Mouse (Mus musculus): ENCODE measurements around the gene Kcnk3. TPM values are rescaled to one million over a fixed set of nuclear protein-coding genes. Genes with fewer than 3 reads are reported as not detected.

Gene Kcnk3
- polyA plus RNA-seq, 1 experiment from 2014 or later = 12.9 TPM

- Histone ChIP-seq H3K4me3 (ENCODE audit: low read depth, low read length) (no peak overlapping the region), H3K27me3 (ENCODE audit: control insufficient read depth, insufficient read depth, low read length) (no peaks in the 10 kb centered on the region), H3K27ac (ENCODE audit: low read depth, low read length) (no peak overlapping the region), H3K4me2 (ENCODE audit: low read depth, low read length) (no peak overlapping the region), H3K9ac (replicated peaks; ENCODE audit: low read depth, low read length) (no peak overlapping the region), H3K4me1 (ENCODE audit: control insufficient read depth, insufficient read depth, low read length) (no peaks in the 10 kb centered on the region), H3K36me3 (ENCODE audit: control insufficient read depth, insufficient read depth, low read length) (no peaks in the 10 kb centered on the region), H3K9me3 (ENCODE audit: control insufficient read depth, low read length) (no peaks in the 10 kb centered on the region)
- WGBS = 60% methylated on average over 6 of the region's 6 CpGs
- no peak for ATAC-seq (ENCODE audit: low read depth)
Observed at GRCm38 (mm10) chr5:30615416-30615815, 27.4 kb downstream of the Kcnk3 start.

GRCm38 (mm10) chr5:30615819-30616218 lies 27.8 kb downstream of the Kcnk3 start:
- Histone ChIP-seq H3K4me1 (ENCODE audit: control insufficient read depth, insufficient read depth, low read length) (no peaks in the 10 kb centered on the region), H3K27ac (ENCODE audit: low read depth, low read length) (no peak overlapping the region), H3K9ac (replicated peaks; ENCODE audit: low read depth, low read length) (no peak overlapping the region), H3K4me3 (ENCODE audit: low read depth, low read length) (no peak overlapping the region), H3K27me3 (ENCODE audit: control insufficient read depth, insufficient read depth, low read length) (peaks cover under 1% of the 10 kb centered on the region; the same call in 1 of the 2 replicates), H3K9me3 (ENCODE audit: control insufficient read depth, low read length) (no peaks in the 10 kb centered on the region), H3K36me3 (ENCODE audit: control insufficient read depth, insufficient read depth, low read length) (no peaks in the 10 kb centered on the region), H3K4me2 (ENCODE audit: low read depth, low read length) (no peak overlapping the region)
- ATAC-seq (ENCODE audit: low read depth) = no peak
- 89% methylated on average over 4 of the region's 4 CpGs for WGBS

DNA sequence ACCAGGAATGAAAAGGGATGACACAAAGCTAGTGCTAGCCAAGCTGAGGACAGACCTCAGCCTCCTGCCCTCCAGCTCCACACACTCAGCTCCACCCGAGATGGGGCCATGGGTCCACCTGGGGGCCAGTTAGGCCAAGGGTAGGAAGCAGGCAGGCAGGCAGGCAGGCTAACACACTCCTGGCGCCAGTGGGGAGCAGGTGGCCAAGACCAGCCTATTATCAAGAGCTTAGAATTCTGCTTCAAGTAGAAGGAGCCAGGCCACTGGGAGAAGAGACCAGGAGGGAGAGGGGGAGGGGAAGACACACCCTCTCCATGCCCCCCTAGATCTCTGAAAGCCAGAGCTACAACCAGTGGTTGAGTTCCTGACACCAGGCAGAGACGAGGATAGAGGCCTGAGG lies 28.7 kb downstream of the Kcnk3 start:
- WGBS = 28% methylated on average over 3 of the region's 3 CpGs
- Histone ChIP-seq H3K4me3 (ENCODE audit: low read depth, low read length) (no peak overlapping the region), H3K4me2 (ENCODE audit: low read depth, low read length) (no peak overlapping the region), H3K27me3 (ENCODE audit: control insufficient read depth, insufficient read depth, low read length) (peaks cover 8% of the 10 kb centered on the region), H3K9me3 (ENCODE audit: control insufficient read depth, low read length) (no peaks in the 10 kb centered on the region), H3K36me3 (ENCODE audit: control insufficient read depth, insufficient read depth, low read length) (no peaks in the 10 kb centered on the region), H3K9ac (replicated peaks; ENCODE audit: low read depth, low read length) (no peak overlapping the region), H3K27ac (ENCODE audit: low read depth, low read length) (no peak overlapping the region), H3K4me1 (ENCODE audit: control insufficient read depth, insufficient read depth, low read length) (no peaks in the 10 kb centered on the region)
- no peak for ATAC-seq (ENCODE audit: low read depth)

DNA sequence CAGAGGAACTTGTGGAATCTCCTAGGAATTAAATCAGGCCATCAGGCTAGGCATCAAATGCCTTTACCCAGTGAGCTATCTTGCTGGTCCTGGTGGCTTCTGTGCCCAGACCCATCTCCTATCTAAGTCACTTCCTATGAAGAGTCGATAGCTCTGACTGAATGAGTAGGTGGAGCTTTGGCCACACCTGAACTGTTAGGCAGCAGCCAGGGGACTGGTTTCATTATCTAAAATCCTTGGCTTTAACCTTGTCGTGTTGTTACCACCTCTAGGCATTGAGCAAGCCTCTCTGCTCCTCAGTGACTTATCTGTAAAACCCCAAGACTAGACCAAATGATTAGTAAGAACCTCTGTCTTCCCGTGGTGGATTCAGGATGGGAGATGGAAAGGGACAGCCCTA lies 29.4 kb downstream of the Kcnk3 start:
- 33% methylated on average over 3 of the region's 3 CpGs for WGBS
- Histone ChIP-seq H3K27ac (ENCODE audit: low read depth, low read length) (no peak overlapping the region), H3K4me3 (ENCODE audit: low read depth, low read length) (no peak overlapping the region), H3K36me3 (ENCODE audit: control insufficient read depth, insufficient read depth, low read length) (no peaks in the 10 kb centered on the region), H3K9me3 (ENCODE audit: control insufficient read depth, low read length) (no peaks in the 10 kb centered on the region), H3K4me2 (ENCODE audit: low read depth, low read length) (no peak overlapping the region), H3K4me1 (ENCODE audit: control insufficient read depth, insufficient read depth, low read length) (peaks cover 4% of the 10 kb centered on the region), H3K9ac (replicated peaks; ENCODE audit: low read depth, low read length) (no peak overlapping the region), H3K27me3 (ENCODE audit: control insufficient read depth, insufficient read depth, low read length) (peaks cover 13% of the 10 kb centered on the region)
- no peak for ATAC-seq (ENCODE audit: low read depth)

GRCm38 (mm10) chr5:30617851-30618250 lies 29.9 kb downstream of the Kcnk3 start:
- H3K9me3 ChIP-seq (ENCODE audit: control insufficient read depth, low read length) = no peaks in the 10 kb centered on the region
- no peak overlapping the region for H3K4me3 ChIP-seq (ENCODE audit: low read depth, low read length)
- H3K36me3 ChIP-seq (ENCODE audit: control insufficient read depth, insufficient read depth, low read length) = no peaks in the 10 kb centered on the region
- 42% methylated on average over 11 of the region's 11 CpGs for WGBS
- no peak overlapping the region for H3K9ac ChIP-seq (replicated peaks; ENCODE audit: low read depth, low read length)
- H3K27ac ChIP-seq (ENCODE audit: low read depth, low read length) = no peak overlapping the region
- ATAC-seq (ENCODE audit: low read depth) = no peak
- peaks cover 18% of the 10 kb centered on the region for H3K27me3 ChIP-seq (ENCODE audit: control insufficient read depth, insufficient read depth, low read length)
- no peak overlapping the region for H3K4me2 ChIP-seq (ENCODE audit: low read depth, low read length)
- H3K4me1 ChIP-seq (ENCODE audit: control insufficient read depth, insufficient read depth, low read length) = peaks cover 4% of the 10 kb centered on the region

- H3K4me3 ChIP-seq (ENCODE audit: low read depth, low read length) = no peak overlapping the region
- 87% methylated on average over 8 of the region's 8 CpGs for WGBS
- no peak overlapping the region for H3K4me2 ChIP-seq (ENCODE audit: low read depth, low read length)
- H3K9ac ChIP-seq (replicated peaks; ENCODE audit: low read depth, low read length) = no peak overlapping the region
- no peaks in the 10 kb centered on the region for H3K36me3 ChIP-seq (ENCODE audit: control insufficient read depth, insufficient read depth, low read length)
- H3K27ac ChIP-seq (ENCODE audit: low read depth, low read length) = no peak overlapping the region
- H3K27me3 ChIP-seq (ENCODE audit: control insufficient read depth, insufficient read depth, low read length) = peaks cover 20% of the 10 kb centered on the region
- no peak for ATAC-seq (ENCODE audit: low read depth)
- H3K9me3 ChIP-seq (ENCODE audit: control insufficient read depth, low read length) = no peaks in the 10 kb centered on the region
- H3K4me1 ChIP-seq (ENCODE audit: control insufficient read depth, insufficient read depth, low read length) = peaks cover 4% of the 10 kb centered on the region
Observed at GRCm38 (mm10) chr5:30618376-30619003, 30.5 kb downstream of the Kcnk3 start.

DNA sequence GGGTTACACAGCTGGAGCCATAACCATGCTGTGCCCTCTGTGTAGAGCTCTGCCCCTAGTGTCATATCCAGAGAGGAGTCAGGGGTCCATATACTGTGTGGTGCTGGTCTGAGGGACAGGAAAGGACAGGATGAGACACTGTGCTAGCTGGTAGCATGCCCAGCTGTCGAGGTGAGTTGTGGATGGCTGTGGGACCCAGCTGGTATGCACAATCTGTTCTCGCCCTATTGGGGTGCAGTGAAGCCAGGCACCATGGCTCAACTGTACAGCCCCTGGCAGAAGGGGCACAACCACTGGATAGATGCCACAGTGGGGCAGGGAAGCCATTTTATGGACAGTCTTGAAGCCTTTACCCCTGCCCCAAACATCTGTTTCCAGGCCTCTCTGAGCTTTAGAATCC lies 31.2 kb downstream of the Kcnk3 start:
- Histone ChIP-seq H3K4me1 (ENCODE audit: control insufficient read depth, insufficient read depth, low read length) (peaks cover 4% of the 10 kb centered on the region), H3K27me3 (ENCODE audit: control insufficient read depth, insufficient read depth, low read length) (peaks cover 20% of the 10 kb centered on the region), H3K36me3 (ENCODE audit: control insufficient read depth, insufficient read depth, low read length) (no peaks in the 10 kb centered on the region), H3K9me3 (ENCODE audit: control insufficient read depth, low read length) (no peaks in the 10 kb centered on the region), H3K9ac (replicated peaks; ENCODE audit: low read depth, low read length) (no peak overlapping the region), H3K4me3 (ENCODE audit: low read depth, low read length) (no peak overlapping the region), H3K27ac (ENCODE audit: low read depth, low read length) (no peak overlapping the region), H3K4me2 (ENCODE audit: low read depth, low read length) (no peak overlapping the region)
- WGBS = 72% methylated on average over 2 of the region's 2 CpGs
- ATAC-seq (ENCODE audit: low read depth) = no peak

GRCm38 (mm10) chr5:30620567-30620966 lies 32.6 kb downstream of the Kcnk3 start:
- Histone ChIP-seq H3K9me3 (ENCODE audit: control insufficient read depth, low read length) (no peaks in the 10 kb centered on the region), H3K4me3 (ENCODE audit: low read depth, low read length) (no peak overlapping the region), H3K9ac (replicated peaks; ENCODE audit: low read depth, low read length) (no peak overlapping the region), H3K27ac (ENCODE audit: low read depth, low read length) (no peak overlapping the region), H3K27me3 (ENCODE audit: control insufficient read depth, insufficient read depth, low read length) (peaks cover 20% of the 10 kb centered on the region), H3K4me2 (ENCODE audit: low read depth, low read length) (no peak overlapping the region), H3K36me3 (ENCODE audit: control insufficient read depth, insufficient read depth, low read length) (no peaks in the 10 kb centered on the region), H3K4me1 (ENCODE audit: control insufficient read depth, insufficient read depth, low read length) (peaks cover 4% of the 10 kb centered on the region)
- no peak for ATAC-seq (ENCODE audit: low read depth)
- 96% methylated on average over 20 of the region's 20 CpGs for WGBS

- peaks cover 4% of the 10 kb centered on the region for H3K4me1 ChIP-seq (ENCODE audit: control insufficient read depth, insufficient read depth, low read length)
- no peak overlapping the region for H3K27ac ChIP-seq (ENCODE audit: low read depth, low read length)
- H3K4me2 ChIP-seq (ENCODE audit: low read depth, low read length) = no peak overlapping the region
- H3K4me3 ChIP-seq (ENCODE audit: low read depth, low read length) = no peak overlapping the region
- ATAC-seq (ENCODE audit: low read depth) = no peak
- H3K27me3 ChIP-seq (ENCODE audit: control insufficient read depth, insufficient read depth, low read length) = peaks cover 20% of the 10 kb centered on the region
- WGBS = 92% methylated on average over 9 of the region's 9 CpGs
- H3K9ac ChIP-seq (replicated peaks; ENCODE audit: low read depth, low read length) = no peak overlapping the region
- H3K36me3 ChIP-seq (ENCODE audit: control insufficient read depth, insufficient read depth, low read length) = no peaks in the 10 kb centered on the region
- H3K9me3 ChIP-seq (ENCODE audit: control insufficient read depth, low read length) = no peaks in the 10 kb centered on the region
Observed at GRCm38 (mm10) chr5:30621211-30621790, 33.3 kb downstream of the Kcnk3 start.
